In the genomic region with DNA sequence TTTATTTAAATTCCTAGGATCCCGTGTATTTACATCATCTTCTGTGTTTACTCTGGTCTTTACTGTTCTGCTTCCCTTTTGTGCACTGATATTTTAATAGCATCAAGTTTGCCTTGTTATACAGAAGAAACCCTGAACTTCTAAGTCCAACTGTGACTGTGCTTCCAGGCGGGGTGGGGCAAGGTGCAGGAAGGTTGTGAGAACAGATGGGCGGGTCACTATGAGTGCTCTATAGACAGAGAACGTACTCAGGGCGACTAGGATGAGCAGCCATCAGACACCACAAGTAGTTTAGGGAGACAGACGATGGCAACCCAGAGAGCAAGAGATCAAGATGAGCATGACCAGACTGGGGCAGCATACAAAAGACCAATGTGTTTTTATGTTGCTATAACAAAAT, we compare ENCODE assay signal across 24 mouse cellular contexts. TPM values are rescaled to one million over a fixed set of nuclear protein-coding genes. Genes with fewer than 3 reads are reported as not detected.
DNase-seq lines count a peak whose midpoint lies in the region; ATAC-seq and TF ChIP-seq lines count a peak whose summit lies in the region.
"Had no signal": no experiment of that assay in that cellular context is flagged by ENCODE, and none has a peak within 500 bp of the region (broad histone marks: within the 10 kb centered on the region; RNA-seq: fewer than 3 reads in every experiment).

No protein-coding gene starts in this region.

- no peak overlapping the region for H3K27ac ChIP-seq in liver, embryonic 15.5 days (replicated peaks)
- H3K27ac ChIP-seq in liver, postnatal 0 days (ENCODE audit: low read depth), result no peak overlapping the region
- no peak overlapping the region for H3K27ac ChIP-seq in intestine, embryonic 16.5 days (ENCODE audit: low read length)
- peak overlapping the region; percentile 91 for H3K27ac ChIP-seq in stomach, embryonic 16.5 days (ENCODE audit: low read length)
- H3K27ac ChIP-seq: gastrocnemius, adult 2 months; hindbrain, embryonic 12.5 days; hindbrain, embryonic 15.5 days had no signal

- peaks cover 41% of the 10 kb centered on the region for H3K4me1 ChIP-seq in liver, embryonic 15.5 days (replicated peaks)
- no peaks in the 10 kb centered on the region; the same call in none of the 2 replicates for H3K4me1 ChIP-seq in liver, postnatal 0 days (ENCODE audit: insufficient read depth)
- H3K4me1 ChIP-seq in intestine, embryonic 16.5 days (ENCODE audit: control insufficient read depth, insufficient read depth, low read length), result no peaks in the 10 kb centered on the region
- peaks cover 8% of the 10 kb centered on the region; the same call in 1 of the 2 replicates for H3K4me1 ChIP-seq in stomach, embryonic 16.5 days (ENCODE audit: control insufficient read depth, insufficient read depth, low read length)
- H3K4me1 ChIP-seq: hindbrain, embryonic 12.5 days; hindbrain, embryonic 15.5 days had no signal

- H3K36me3 ChIP-seq in liver, embryonic 15.5 days (replicated peaks), result no peaks in the 10 kb centered on the region
- no peaks in the 10 kb centered on the region for H3K36me3 ChIP-seq in liver, postnatal 0 days (replicated peaks; ENCODE audit: insufficient read depth, low read length)
- H3K36me3 ChIP-seq in intestine, embryonic 16.5 days (ENCODE audit: control insufficient read depth, insufficient read depth, low read length), result no peaks in the 10 kb centered on the region
- H3K36me3 ChIP-seq in stomach, embryonic 16.5 days (ENCODE audit: control insufficient read depth, insufficient read depth, low read length), result no peaks in the 10 kb centered on the region
- H3K36me3 ChIP-seq: hindbrain, embryonic 12.5 days; hindbrain, embryonic 15.5 days had no signal

- no peak for TF ChIP-seq CTCF in liver, postnatal 0 days (IDR thresholded peaks at IDR 0.05; ENCODE audit: low read depth)

- peak overlapping the region; percentile 13; the same call in 1 of the 2 replicates for H3K4me2 ChIP-seq in liver, embryonic 15.5 days
- no peak overlapping the region for H3K4me2 ChIP-seq in liver, postnatal 0 days (ENCODE audit: low read depth, low read length)
- no peak overlapping the region for H3K4me2 ChIP-seq in intestine, embryonic 16.5 days (ENCODE audit: low read depth, low read length)
- H3K4me2 ChIP-seq in stomach, embryonic 16.5 days (ENCODE audit: low read depth, low read length), result no peak overlapping the region
- H3K4me2 ChIP-seq: heart, embryonic 11.5 days; hindbrain, embryonic 12.5 days; hindbrain, embryonic 15.5 days had no signal

- no peak overlapping the region for H3K9ac ChIP-seq in liver, embryonic 15.5 days
- no peak overlapping the region for H3K9ac ChIP-seq in liver, postnatal 0 days (replicated peaks)
- H3K9ac ChIP-seq in intestine, embryonic 16.5 days (ENCODE audit: low read depth, low read length), result no peak overlapping the region
- H3K9ac ChIP-seq in stomach, embryonic 16.5 days (ENCODE audit: low read length), result no peak overlapping the region
- H3K9ac ChIP-seq: forebrain, postnatal 0 days; hindbrain, embryonic 12.5 days; hindbrain, embryonic 15.5 days had no signal

- no peaks in the 10 kb centered on the region for H3K9me3 ChIP-seq in liver, embryonic 15.5 days (replicated peaks)
- H3K9me3 ChIP-seq in liver, postnatal 0 days (ENCODE audit: low read length), result no peaks in the 10 kb centered on the region
- no peaks in the 10 kb centered on the region for H3K9me3 ChIP-seq in intestine, embryonic 16.5 days (ENCODE audit: control insufficient read depth, low read length)
- no peaks in the 10 kb centered on the region for H3K9me3 ChIP-seq in stomach, embryonic 16.5 days (replicated peaks; ENCODE audit: control insufficient read depth, low read length)
- H3K9me3 ChIP-seq: hindbrain, embryonic 12.5 days; hindbrain, embryonic 15.5 days had no signal

- H3K27me3 ChIP-seq in liver, embryonic 15.5 days, result peaks cover 58% of the 10 kb centered on the region
- peaks cover 8% of the 10 kb centered on the region; the same call in 1 of the 2 replicates for H3K27me3 ChIP-seq in liver, postnatal 0 days (ENCODE audit: insufficient read depth, low read length)
- H3K27me3 ChIP-seq in intestine, embryonic 16.5 days (replicated peaks; ENCODE audit: control insufficient read depth, insufficient read depth, low read length), result no peaks in the 10 kb centered on the region
- H3K27me3 ChIP-seq in stomach, embryonic 16.5 days (ENCODE audit: control insufficient read depth, insufficient read depth, low read length), result no peaks in the 10 kb centered on the region
- H3K27me3 ChIP-seq: hindbrain, embryonic 12.5 days had no signal

- no peak overlapping the region for H3K4me3 ChIP-seq in liver, embryonic 15.5 days (replicated peaks)
- H3K4me3 ChIP-seq in liver, postnatal 0 days (ENCODE audit: low read depth, low read length), result no peak overlapping the region
- H3K4me3 ChIP-seq in intestine, embryonic 16.5 days (ENCODE audit: low read length), result no peak overlapping the region
- no peak overlapping the region for H3K4me3 ChIP-seq in stomach, embryonic 16.5 days (replicated peaks; ENCODE audit: low read length)
- H3K4me3 ChIP-seq: gastrocnemius, adult 2 months; hindbrain, embryonic 12.5 days; hindbrain, embryonic 15.5 days had no signal

- no peak for DNase-seq in liver, postnatal 0 days
- DNase-seq in ZHBTc4 (ENCODE audit: low read depth, low spot score), result peak; percentile 30
- no peak for DNase-seq in left cerebral cortex, adult 8-10 months (ENCODE audit: low spot score in 2 of 2)
- no peak for DNase-seq in adrenal gland, adult 2 months
- DNase-seq: adrenal gland, postnatal 10 days; adrenal gland, postnatal 36 days; cerebellum, adult 18-20 months; cerebellum, adult 9-10 months; cerebellum, postnatal 14 days; forebrain, postnatal 0 days; gastrocnemius, adult 2 months; gastrocnemius, postnatal 14 days; heart, adult 11 months had no signal

- no peak for TF ChIP-seq EP300 in liver, postnatal 0 days (IDR thresholded peaks at IDR 0.05; ENCODE audit: low read depth)

- ATAC-seq in liver, embryonic 15.5 days (ENCODE audit: insufficient read depth), result no peak
- no peak for ATAC-seq in liver, postnatal 0 days
- peak; percentile 75 for ATAC-seq in intestine, embryonic 16.5 days
- no peak; the same call in 1 of the 2 replicates for ATAC-seq in stomach, embryonic 16.5 days (ENCODE audit: insufficient read depth, low FRiP score)
- ATAC-seq: activated CD4-positive, CD25-positive, alpha-beta regulatory T cell, adult 4 months; CD4-positive, CD25-positive, alpha-beta regulatory T cell, adult 4 months; forebrain, embryonic 14.5 days; forebrain, postnatal 0 days had no signal

- 68% methylated on average over 6 of the region's 6 CpGs for WGBS in liver, embryonic 15.5 days (ENCODE audit: insufficient replicate concordance)
- WGBS in liver, postnatal 0 days (ENCODE audit: insufficient replicate concordance), result 70% methylated on average over 6 of the region's 6 CpGs
- WGBS in intestine, embryonic 16.5 days, result 63% methylated on average over 6 of the region's 6 CpGs
- 62% methylated on average over 6 of the region's 6 CpGs for WGBS in stomach, embryonic 16.5 days

RNA-seq across cellular contexts. Expression of a gene that starts 6.2 kb away (rescaled TPM):
- polyA plus RNA-seq in liver, embryonic 15.5 days (2015; fragmentation: Nextera tagmentation; extraction: Ambion mirVana), result 0.39 and 0.48 TPM in 2 replicates
- 0.67 and 1.1 TPM in 2 replicates for polyA plus RNA-seq in liver, postnatal 0 days (2015; fragmentation: Nextera tagmentation; extraction: Ambion mirVana)
- 0.61 and 0.70 TPM in 2 replicates for polyA plus RNA-seq in intestine, embryonic 16.5 days (2015; fragmentation: Nextera tagmentation; extraction: Ambion mirVana)
- 2.2 and 2.6 TPM in 2 replicates for polyA plus RNA-seq in stomach, embryonic 16.5 days (2015; fragmentation: Nextera tagmentation; extraction: Ambion mirVana)
- total RNA-seq in left cerebral cortex, adult 8-10 months (2022), result 1 to 10 TPM; 3.3 to 4.4 (median 3.8) TPM
- total RNA-seq in adrenal gland, adult 2 months (2021), result 1 to 10 TPM; 4.4 to 4.8 TPM
- polyA plus RNA-seq in adrenal gland, adult 2 months (2012; rRNA removed), result 7.6 and 8.9 TPM in 2 replicates
- total RNA-seq: hematopoietic stem cell, adult 5-6 weeks; MEL had no signal
- polyA plus RNA-seq: activated CD4-positive, CD25-positive, alpha-beta regulatory T cell, adult 4 months; CD4-positive, CD25-positive, alpha-beta regulatory T cell, adult 4 months had no signal

RNA-seq across cellular contexts. Expression of a gene that starts 10.1 kb away (rescaled TPM):
- polyA plus RNA-seq in liver, embryonic 15.5 days (2015; fragmentation: Nextera tagmentation; extraction: Ambion mirVana), result 4.3 and 4.5 TPM in 2 replicates
- polyA plus RNA-seq in liver, postnatal 0 days (2015; fragmentation: Nextera tagmentation; extraction: Ambion mirVana), result 1.3 and 1.6 TPM in 2 replicates
- 5.6 and 6.2 TPM in 2 replicates for polyA plus RNA-seq in intestine, embryonic 16.5 days (2015; fragmentation: Nextera tagmentation; extraction: Ambion mirVana)
- polyA plus RNA-seq in stomach, embryonic 16.5 days (2015; fragmentation: Nextera tagmentation; extraction: Ambion mirVana), result 7.8 and 8.1 TPM in 2 replicates
- total RNA-seq in left cerebral cortex, adult 8-10 months (2022), result 10 to 100 TPM; 15.5 to 18.9 (median 16.8) TPM
- 10 to 100 TPM; 10.3 to 17.3 TPM for total RNA-seq in adrenal gland, adult 2 months (2021)
- polyA plus RNA-seq in adrenal gland, adult 2 months (2012; rRNA removed), result 4.5 and 4.6 TPM in 2 replicates
